8 mouse cellular contexts compared by ENCODE assay signal in genomic region chr9:60237667-60238066, GRCm38 (mm10).
A peak's percentile ranks its signal among the peaks of the same experiment; 100 is the strongest.
DNase-seq lines count a peak whose midpoint lies in the region; ATAC-seq lines count a peak whose summit lies in the region.

No protein-coding gene starts in this region.

- H3K9me3 ChIP-seq in forebrain, embryonic 16.5 days (ENCODE audit: control insufficient read depth, low read length), result no peaks in the 10 kb centered on the region

- H3K4me1 ChIP-seq in forebrain, embryonic 16.5 days (replicated peaks; ENCODE audit: control insufficient read depth, insufficient read depth, low read length), result peaks cover 4% of the 10 kb centered on the region; the same call in 1 of the 2 replicates

- no peak overlapping the region for H3K9ac ChIP-seq in forebrain, embryonic 16.5 days (replicated peaks; ENCODE audit: low read depth, low read length)

- H3K4me2 ChIP-seq in forebrain, embryonic 16.5 days (ENCODE audit: low read length), result no peak overlapping the region

- no peak overlapping the region for H3K27ac ChIP-seq in forebrain, embryonic 16.5 days (ENCODE audit: low read length)

- DNase-seq in heart, postnatal 10 days, result peak; percentile 37 to 63
- no peak for DNase-seq in heart, postnatal 25 days (ENCODE audit: low spot score)
- peak; percentile 63 for DNase-seq in A20 (ENCODE audit: low read depth, low spot score)
- DNase-seq in ZHBTc4 (ENCODE audit: low read depth, low spot score), result peak; percentile 51
- DNase-seq in frontal cortex, postnatal 25 days (ENCODE audit: low spot score in 2 of 2), result peak; percentile 30 to 42
- peak; percentile 41 to 67 for DNase-seq in layer of hippocampus, postnatal 25 days (ENCODE audit: extremely low spot score in 1 of 2, low spot score in 1 of 2)
- peak; percentile 40 for DNase-seq in retina, adult 2 months (ENCODE audit: low read depth, low spot score)

- H3K36me3 ChIP-seq in forebrain, embryonic 16.5 days (ENCODE audit: control insufficient read depth, insufficient read depth), result no peaks in the 10 kb centered on the region

- H3K27me3 ChIP-seq in forebrain, embryonic 16.5 days (replicated peaks; ENCODE audit: control insufficient read depth, insufficient read depth, low read length), result no peaks in the 10 kb centered on the region

- 34% methylated on average over 4 of the region's 4 CpGs for WGBS in forebrain, embryonic 16.5 days

- no peak overlapping the region for H3K4me3 ChIP-seq in forebrain, embryonic 16.5 days (replicated peaks; ENCODE audit: low read length)

- intact Hi-C loops in heart, postnatal 10 days (cut with DNase I), result loop anchor here (5.0 kb wide), 1 partner anchor 275 kb away; the partner anchor contains the start of gene Nr2e3
- intact Hi-C loops in heart, postnatal 25 days (cut with DNase I), result loop anchor here (10.0 kb wide), 1 partner anchor 253 kb away; no protein-coding TSS in a partner anchor

- ATAC-seq in forebrain, embryonic 16.5 days, result no peak
